Mouse (Mus musculus): ENCODE measurements around the gene Corin. TPM values are rescaled to one million over a fixed set of nuclear protein-coding genes. Genes with fewer than 3 reads are reported as not detected.

Corin gene
- total RNA-seq, 2 experiments from 2014 or later: not detected

DNA sequence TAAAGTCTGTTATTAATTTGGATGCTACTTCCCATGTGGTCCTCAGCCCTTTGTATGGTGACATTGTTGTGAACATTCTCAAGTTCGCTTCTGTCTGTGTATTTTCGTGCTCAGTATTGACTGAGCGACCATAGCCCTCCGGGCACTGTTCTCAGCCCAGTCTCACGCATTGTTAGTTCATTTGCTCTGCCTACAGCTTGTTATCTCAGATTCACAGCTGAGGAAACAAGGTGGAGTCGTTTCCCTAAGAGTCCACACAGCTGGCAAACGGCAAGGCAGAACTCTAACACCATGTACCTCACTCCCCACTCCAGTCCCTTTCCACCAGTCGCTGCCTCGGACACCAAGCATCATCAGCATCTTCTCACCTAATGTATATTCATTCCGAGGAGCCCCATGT lies 63.1 kb downstream of the Corin start:
- no peak for DNase-seq

- no peak for DNase-seq
Observed at GRCm38 (mm10) chr5:72435085-72435484, 69.2 kb downstream of the Corin start.

GRCm38 (mm10) chr5:72431856-72432255 lies 72.4 kb downstream of the Corin start:
- no peak for DNase-seq

- no peak for DNase-seq
Observed at GRCm38 (mm10) chr5:72427556-72427955, 76.7 kb downstream of the Corin start.

DNA sequence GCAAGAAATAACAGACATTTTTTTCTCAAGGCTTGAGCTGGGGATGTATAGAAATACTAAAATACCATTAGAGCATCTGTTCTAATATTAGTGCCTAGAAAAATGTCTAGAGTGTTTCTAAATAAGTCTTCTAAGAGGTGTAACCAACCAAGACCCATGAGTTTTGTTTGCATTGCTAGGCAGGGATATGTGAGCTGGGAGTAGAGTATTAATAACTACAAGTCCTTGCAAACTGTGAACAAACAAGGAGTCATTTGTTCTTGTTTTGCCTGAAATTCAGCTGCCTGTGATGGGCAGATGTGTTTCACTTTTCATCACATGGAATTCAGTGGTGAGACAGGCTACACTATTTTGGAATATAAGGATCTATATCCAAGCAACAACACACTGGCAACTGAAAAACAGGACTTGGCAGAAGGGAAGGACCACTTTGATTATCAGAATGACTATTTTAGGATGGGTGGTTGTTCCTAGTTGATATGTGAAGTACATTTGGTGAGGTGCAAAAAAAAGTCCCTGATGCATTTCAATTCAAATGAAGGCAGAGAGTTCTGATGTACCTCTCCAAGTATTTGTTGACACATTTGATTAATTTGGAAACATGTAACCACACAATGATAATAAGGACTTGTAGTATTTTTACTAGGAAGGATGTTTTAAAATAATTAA lies 78.8 kb downstream of the Corin start:
- no peak for DNase-seq

DNA sequence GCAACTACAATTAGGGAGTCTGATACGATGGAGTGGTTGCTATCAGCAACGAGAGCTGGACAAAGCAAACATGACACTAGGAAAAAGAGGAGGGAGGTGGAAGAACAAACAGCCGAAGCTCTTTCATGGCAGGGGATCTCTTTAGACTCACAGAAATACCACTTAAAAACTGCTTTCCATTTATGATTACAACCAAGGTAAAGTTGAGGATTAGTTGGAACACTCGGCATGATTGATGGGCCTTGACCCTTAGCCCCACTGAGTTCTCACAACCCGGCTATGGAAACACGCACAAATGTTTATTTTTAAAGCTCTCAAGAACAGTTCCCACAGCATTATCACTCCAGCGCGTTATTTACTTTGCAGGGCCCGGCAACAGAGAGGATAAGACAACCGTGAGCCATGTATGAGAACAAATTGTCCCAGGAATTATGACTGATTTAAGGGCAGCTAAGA lies 92.4 kb downstream of the Corin start:
- no peak for DNase-seq

DNA sequence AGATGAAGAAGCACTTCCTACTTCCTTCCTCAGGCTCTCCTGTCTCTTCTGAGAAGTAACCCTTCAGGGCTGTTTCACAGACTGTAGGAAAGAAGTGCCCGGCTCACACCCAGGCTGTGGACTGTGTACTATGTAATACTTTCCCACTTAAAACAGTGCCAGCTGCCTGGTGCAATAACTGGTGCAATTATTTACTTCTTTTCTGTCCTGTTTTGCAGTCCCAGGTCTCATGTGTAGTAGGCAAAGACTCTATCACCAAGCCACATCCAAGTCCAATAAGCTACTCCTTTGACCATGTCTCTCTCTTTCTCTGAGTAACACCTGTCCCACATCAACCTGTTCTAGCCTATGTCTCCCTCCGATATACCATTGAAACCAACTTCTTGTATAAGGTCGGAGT lies 93.4 kb downstream of the Corin start:
- no peak for DNase-seq

- DNase-seq: no peak
Observed at GRCm38 (mm10) chr5:72403376-72403775, 100.9 kb downstream of the Corin start.

DNA sequence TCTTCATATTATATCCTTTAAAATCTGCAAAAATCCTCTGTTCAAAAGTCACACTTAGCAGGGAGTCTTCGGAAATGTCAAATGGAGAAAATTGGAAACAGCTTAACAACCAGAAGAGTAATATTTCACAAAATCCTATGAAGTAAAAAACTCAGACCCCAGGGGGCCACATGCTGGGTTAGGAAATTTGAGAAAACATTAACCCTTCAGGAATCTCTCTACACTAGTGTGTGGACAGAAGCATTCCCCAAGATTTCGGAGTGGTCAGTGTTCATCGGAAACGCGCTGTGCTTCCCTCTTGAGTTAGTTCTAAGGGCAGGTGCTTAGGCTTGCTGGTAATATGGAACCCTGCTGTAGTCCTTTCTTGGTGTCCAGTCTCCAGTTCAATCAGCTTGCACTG lies 101.4 kb downstream of the Corin start:
- no peak for DNase-seq

DNA sequence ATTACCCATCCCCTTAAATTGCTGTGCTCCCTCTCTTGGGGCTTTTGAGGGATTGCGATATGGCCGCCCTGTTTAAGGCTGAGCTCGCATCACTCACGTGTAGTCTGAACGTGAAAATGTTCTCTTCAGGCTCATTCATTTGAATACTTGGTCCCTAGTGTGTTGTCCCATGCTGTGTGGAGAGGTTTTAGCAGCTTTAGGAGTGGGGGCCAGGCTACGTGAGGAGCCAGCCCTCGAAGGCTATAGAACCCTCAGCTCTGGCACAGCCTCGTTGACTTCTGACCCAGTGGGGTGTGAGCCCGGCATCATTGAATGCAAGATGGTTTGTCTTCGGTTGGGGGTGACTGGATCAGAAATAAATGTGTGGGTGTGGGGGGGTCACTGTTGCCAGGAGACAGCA lies 102.5 kb downstream of the Corin start:
- DNase-seq: no peak

DNA sequence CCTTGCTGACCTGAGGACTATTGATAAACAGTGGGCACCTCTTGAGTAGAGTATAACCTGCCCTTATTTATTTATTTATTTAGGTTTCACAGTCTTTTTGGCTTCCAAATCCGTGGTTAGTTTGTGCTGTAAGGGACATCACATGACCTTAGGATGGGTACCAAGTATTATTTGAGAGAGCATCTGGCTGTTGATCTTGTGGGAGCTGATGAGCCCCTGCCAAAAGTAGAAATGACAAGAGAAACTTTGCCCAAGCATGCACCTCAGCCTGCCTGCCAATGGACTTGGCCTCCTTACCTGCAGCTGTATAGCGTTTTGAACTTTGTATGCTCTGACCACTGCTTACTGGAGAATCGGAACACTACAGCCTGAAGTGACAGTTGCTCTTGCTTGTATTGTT lies 103.0 kb downstream of the Corin start:
- DNase-seq: no peak

GRCm38 (mm10) chr5:72382148-72382547 lies 122.1 kb downstream of the Corin start:
- DNase-seq: no peak

- DNase-seq: no peak
Observed at GRCm38 (mm10) chr5:72380616-72381015, 123.7 kb downstream of the Corin start.

- DNase-seq: no peak
Observed at GRCm38 (mm10) chr5:72368004-72368403, 136.3 kb downstream of the Corin start.

GRCm38 (mm10) chr5:72365801-72366200 lies 138.5 kb downstream of the Corin start:
- no peak for DNase-seq

DNA sequence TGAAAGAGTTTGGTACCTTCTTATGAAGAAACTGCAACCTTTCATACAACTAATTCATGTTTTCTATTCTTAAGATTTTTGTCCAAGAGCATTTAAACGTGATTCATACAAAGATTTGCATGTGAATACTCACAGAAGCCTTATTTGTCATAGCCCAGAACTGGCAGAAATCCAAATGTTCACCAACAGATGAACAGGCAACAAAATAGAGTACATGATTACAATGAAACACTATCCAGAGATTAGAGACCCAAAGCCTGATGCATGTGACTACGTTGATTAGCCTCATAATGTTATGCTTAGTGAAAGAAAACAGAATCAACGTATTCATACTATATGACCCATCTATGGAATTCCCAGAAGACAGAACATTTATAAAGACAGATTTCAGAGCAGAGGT lies 140.4 kb downstream of the Corin start:
- DNase-seq: no peak

- no peak for DNase-seq
Observed at GRCm38 (mm10) chr5:72353746-72354145, 150.5 kb downstream of the Corin start.

GRCm38 (mm10) chr5:72350081-72350758 lies 154.1 kb downstream of the Corin start:
- DNase-seq: peak in 1 of 2 experiments; percentile 26

- DNase-seq: no peak
Observed at GRCm38 (mm10) chr5:72348591-72348990, 155.7 kb downstream of the Corin start.

DNA sequence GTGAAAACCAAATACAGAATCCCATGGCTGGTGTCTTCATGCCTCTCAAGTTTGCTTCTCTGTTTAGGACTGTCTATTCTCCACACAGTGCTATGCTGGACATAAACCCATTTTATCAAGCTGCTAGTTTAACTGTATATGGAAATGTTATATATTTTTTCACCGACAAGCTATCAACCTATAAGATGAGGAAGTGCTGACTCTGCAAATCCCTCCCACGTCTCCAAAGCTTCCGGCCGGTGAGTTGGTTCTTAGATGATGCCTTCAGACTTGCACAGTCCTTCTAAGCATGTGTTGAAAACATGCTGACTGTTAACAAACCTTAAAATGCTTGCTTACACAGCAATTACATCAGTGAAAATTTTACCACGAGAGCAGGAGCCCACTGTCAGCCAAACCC lies 168.4 kb downstream of the Corin start:
- no peak for DNase-seq

DNA sequence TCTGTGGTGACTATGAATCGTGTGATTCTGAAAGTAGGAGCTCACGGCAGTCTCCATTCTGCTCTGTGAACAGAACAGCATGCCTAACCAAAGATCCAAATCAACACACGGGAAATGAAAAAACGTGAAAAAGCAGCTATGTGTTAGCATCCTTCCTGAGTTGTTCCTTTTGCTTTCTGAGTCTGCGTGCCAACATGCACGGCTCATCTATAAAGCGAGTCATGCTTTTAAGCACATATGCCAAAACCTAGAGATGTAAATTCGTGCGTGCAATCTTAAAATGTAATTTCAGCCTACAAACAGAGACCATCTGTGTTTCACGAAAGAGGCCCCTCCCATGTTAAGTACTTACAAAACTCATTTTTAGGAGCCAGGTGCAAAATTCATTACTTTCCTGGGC lies 171.4 kb downstream of the Corin start:
- DNase-seq: no peak

GRCm38 (mm10) chr5:72331217-72331616 lies 173.1 kb downstream of the Corin start:
- DNase-seq: no peak

DNA sequence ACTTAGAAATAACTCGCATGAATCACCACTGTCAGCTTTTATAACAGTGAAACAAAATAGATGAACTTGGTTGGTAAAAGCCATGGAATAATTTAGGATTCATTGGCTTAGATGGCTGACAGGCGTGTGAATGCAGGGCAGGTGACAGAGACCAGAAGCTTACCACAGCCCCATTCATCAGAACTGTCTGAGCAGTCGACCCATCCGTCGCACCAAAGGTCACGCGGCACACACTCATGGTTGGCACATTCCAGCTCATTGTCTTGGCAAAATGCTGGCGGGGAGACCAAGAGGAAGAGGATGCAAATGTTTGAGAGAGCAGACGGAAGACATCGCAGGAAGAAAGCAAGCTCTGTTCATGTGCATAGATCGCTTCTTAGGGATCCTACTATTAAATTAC lies 173.6 kb downstream of the Corin start:
- DNase-seq: no peak

- DNase-seq: no peak
Observed at GRCm38 (mm10) chr5:72329453-72329852, 174.8 kb downstream of the Corin start.
